Mouse (Mus musculus) limb, embryonic 13.5 days (tissue): ENCODE data around the gene Ftcd. TPM values are rescaled to one million over a fixed set of nuclear protein-coding genes. Genes with fewer than 3 reads are reported as not detected.
A peak's percentile ranks its signal among the peaks of the same experiment; 100 is the strongest.

Experiments
- ATAC-seq: fragments of 200-750 bp; cut with Nextera tagmentation; 2 replicates; pipeline ENCODE4 v1.8.0; 2017; ENCODE audit warnings: low read depth, moderate number of reproducible peaks, moderate TSS enrichment; ENCODE audit not compliant: low FRiP score
- H3K27ac ChIP-seq: fragments of 300-500 bp; sonication (generic); 2 replicates; pipeline ENCODE4 v1.5.1; 2015; ENCODE audit warnings: inconsistent platforms, mild to moderate bottlenecking, moderate library complexity
- H3K27me3 ChIP-seq: fragments of 300-500 bp; sonication (generic); 2 replicates; pipeline ENCODE4 v1.6.1; 2015; ENCODE audit warnings: mild to moderate bottlenecking, inconsistent platforms
- H3K36me3 ChIP-seq: fragments of 300-500 bp; sonication (generic); 2 replicates; pipeline ENCODE4 v1.6.1; 2015; ENCODE audit warnings: inconsistent platforms, mild to moderate bottlenecking, moderate library complexity
- H3K4me1 ChIP-seq: fragments of 300-500 bp; sonication (generic); 2 replicates; pipeline ENCODE4 v1.6.1; 2015; ENCODE audit warnings: inconsistent platforms
- H3K4me2 ChIP-seq: fragments of 300-500 bp; sonication (generic); replicated peaks from 2 replicates; pipeline ENCODE4 v1.6.1; 2015; ENCODE audit warnings: inconsistent platforms, mild to moderate bottlenecking, moderate library complexity
- H3K4me3 ChIP-seq: fragments of 300-500 bp; sonication (generic); 2 replicates; pipeline ENCODE4 v1.5.1; 2015; ENCODE audit warnings: moderate library complexity, mild to moderate bottlenecking, inconsistent platforms
- H3K9ac ChIP-seq: fragments of 300-500 bp; sonication (generic); 2 replicates; pipeline ENCODE4 v1.6.1; 2015; ENCODE audit warnings: mild to moderate bottlenecking, inconsistent platforms
- H3K9me3 ChIP-seq: fragments of 300-500 bp; sonication (generic); 2 replicates; pipeline ENCODE4 v1.6.1; 2016; ENCODE audit warnings: inconsistent platforms
- WGBS: fragments of 180-500 bp; shearing (Covaris S2); methylation state at CpG from one replicate; pipeline ENCODE4 v1.1.7; 2015; 5-methylcytosine and 5-hydroxymethylcytosine counted together
- polyA plus RNA-seq: library from polyadenylated mRNA; unstranded; fragments of >200 nt; fragmentation: Nextera tagmentation; extraction: Ambion mirVana; gene quantifications from 2 replicates; pipeline ENCODE4 v1.2.1, GENCODE M21; 2015

Ftcd gene
- polyA plus RNA-seq, 1 experiment from 2014 or later = 0.09 TPM

DNA sequence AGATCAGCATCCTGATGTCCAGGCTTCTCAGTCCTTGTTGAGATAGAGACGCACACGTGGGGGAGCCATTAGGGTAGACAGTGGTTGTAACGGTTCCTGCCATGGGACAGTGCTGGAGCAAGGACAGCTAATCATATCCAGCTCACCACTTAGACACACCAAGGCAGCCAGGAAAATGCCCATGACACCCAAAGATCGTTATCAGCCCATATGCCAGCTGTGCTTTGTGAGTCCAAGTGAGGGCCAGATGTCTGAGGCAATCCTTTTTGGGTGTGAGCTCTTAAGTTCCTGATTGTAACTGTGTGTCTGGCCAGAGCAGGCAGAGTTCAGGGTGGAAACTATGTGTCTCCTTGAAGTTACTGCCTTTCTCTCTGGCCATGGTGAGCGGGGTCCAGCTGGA lies 21.4 kb upstream of the Ftcd start:
- no peak overlapping the region for H3K27ac ChIP-seq
- no peaks in the 10 kb centered on the region for H3K4me1 ChIP-seq
- no peak overlapping the region for H3K4me2 ChIP-seq
- no peaks in the 10 kb centered on the region for H3K27me3 ChIP-seq
- no peak for ATAC-seq
- H3K36me3 ChIP-seq = peaks cover 62% of the 10 kb centered on the region
- no peaks in the 10 kb centered on the region for H3K9me3 ChIP-seq
- H3K9ac ChIP-seq = no peak overlapping the region
- H3K4me3 ChIP-seq = no peak overlapping the region
- WGBS = 87% methylated on average over 5 of the region's 5 CpGs

DNA sequence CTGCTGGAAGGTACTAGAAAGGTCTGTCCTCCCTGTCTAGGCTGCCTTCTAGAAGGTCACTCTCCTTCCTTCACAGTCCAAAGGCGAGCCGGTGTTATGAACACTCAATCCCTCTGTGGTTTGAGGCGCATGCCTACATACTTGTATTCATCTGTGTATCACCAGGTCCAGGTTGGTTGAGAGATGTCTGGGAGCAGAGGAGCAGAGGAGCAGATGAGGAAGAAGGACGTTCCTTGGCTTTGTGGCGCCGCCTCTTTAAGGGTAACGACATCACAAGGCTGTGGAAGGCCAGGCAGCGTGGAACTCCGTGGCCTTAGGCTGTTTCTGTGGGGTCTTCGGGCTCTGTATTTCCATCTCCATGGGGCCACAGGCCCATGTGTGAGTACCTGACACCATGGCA lies 13.5 kb upstream of the Ftcd start, which contains the start of gene Spatc1l:
TSS of gene Spatc1l (plus strand) at position 301 of the 400 bp plus-strand sequence.
- H3K9ac ChIP-seq = no peak within 1 kb of the TSS
- no peaks in the 10 kb centered on the region for H3K27me3 ChIP-seq
- WGBS = 89% methylated on average over 10 of the region's 10 CpGs
- H3K4me3 ChIP-seq = no peak within 1 kb of the TSS
- no peaks in the 10 kb centered on the region for H3K36me3 ChIP-seq
- H3K27ac ChIP-seq = no peak within 1 kb of the TSS
- no peak for ATAC-seq
- H3K4me1 ChIP-seq = no peaks in the 10 kb centered on the region
- no peaks in the 10 kb centered on the region for H3K9me3 ChIP-seq
- H3K4me2 ChIP-seq = no peak within 1 kb of the TSS

DNA sequence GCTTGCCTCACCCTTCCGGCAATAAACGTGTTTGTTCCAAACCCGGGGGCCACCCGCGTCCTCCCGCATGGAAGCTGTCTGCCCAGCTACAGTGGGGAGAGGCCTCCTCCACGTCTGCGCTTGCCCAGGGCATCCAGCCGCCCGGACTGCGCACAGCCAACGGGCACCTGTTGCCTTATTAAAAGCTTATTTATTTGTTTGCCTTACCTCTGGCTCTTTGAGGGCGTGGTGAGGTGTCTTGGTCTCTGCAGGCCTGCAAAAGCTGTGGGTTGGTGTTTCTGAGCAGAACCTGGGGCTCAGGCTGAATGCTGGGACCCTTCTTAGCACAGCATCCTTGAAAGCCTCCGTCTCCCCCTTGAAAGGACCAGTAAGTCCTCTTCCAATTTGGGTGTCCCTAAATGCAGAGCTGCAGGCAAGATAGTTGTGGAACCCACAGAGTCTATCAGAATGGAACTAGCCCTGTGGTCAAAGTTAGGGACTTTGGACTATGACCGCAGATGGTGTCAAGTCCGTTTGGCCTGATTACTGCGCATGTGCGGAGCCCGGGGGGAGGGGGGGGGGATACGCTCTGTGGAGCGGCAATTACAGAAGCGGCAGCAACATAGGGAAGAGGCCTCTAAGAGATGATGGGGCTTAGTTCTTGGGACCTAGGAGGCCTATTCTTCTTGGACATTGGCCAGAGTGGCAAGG lies 5.3 kb upstream of the Ftcd start:
- ATAC-seq = no peak
- 84% methylated on average over 22 of the region's 22 CpGs for WGBS

DNA sequence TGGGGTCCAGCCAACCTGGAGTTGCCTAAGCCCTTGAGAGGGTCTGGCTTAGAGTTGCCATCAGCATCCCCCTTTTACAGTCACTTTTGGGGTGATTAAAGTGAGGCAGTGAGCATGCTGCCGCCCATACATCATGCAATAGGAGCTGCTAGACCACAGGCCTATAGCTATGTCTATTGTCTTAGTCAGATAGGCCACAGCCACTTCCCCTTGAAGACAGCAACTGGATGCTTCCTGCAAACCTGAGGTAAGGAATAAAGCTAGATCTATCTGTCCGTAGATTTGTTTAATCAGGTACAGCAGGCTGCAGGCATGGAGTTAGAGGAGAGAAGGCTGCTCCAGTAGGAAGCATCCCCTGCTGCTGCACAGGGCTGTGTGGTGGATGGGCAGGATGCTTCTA lies 4.4 kb upstream of the Ftcd start:
- Histone ChIP-seq H3K4me3 (no peak overlapping the region), H3K4me1 (no peaks in the 10 kb centered on the region), H3K9me3 (peaks cover 4% of the 10 kb centered on the region; the same call in 1 of the 2 replicates), H3K27ac (no peak overlapping the region), H3K36me3 (no peaks in the 10 kb centered on the region), H3K27me3 (no peaks in the 10 kb centered on the region), H3K9ac (no peak overlapping the region), H3K4me2 (no peak overlapping the region)
- ATAC-seq = no peak
- 64% methylated on average over 2 of the region's 2 CpGs for whole genome bisulfite sequencing

More for the DNA sequence above, 5.3 kb upstream of the Ftcd start:
- Histone ChIP-seq H3K36me3 (no peaks in the 10 kb centered on the region), H3K4me3 (no peak overlapping the region), H3K9ac (no peak overlapping the region), H3K27ac (no peak overlapping the region), H3K27me3 (no peaks in the 10 kb centered on the region), H3K4me1 (no peaks in the 10 kb centered on the region), H3K9me3 (peaks cover 4% of the 10 kb centered on the region; the same call in 1 of the 2 replicates), H3K4me2 (no peak overlapping the region)

DNA sequence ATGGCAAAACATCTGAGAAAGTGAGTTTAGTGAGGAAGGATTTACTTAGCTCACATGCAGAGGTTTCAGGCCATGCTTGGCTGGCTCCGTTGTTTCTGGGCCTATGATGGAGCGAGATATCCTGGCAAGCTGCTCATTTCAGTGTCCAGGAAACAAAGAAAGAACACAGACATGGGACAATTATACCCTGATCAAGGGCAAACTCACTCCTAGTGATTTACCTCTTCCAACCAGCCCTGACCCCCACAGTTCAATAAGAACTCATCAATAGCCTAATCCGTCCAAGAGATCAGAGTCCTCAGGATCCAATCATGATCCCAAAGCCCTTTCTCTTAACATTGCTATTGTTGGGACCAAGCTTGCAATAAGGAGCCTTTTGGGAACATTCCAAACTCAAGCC lies 3.3 kb upstream of the Ftcd start:
- peaks cover 4% of the 10 kb centered on the region; the same call in 1 of the 2 replicates for H3K9me3 ChIP-seq
- H3K4me3 ChIP-seq = no peak overlapping the region
- H3K36me3 ChIP-seq = no peaks in the 10 kb centered on the region
- no peak overlapping the region for H3K9ac ChIP-seq
- no peak for ATAC-seq
- WGBS = 90% methylated on average over 3 of the region's 3 CpGs
- H3K4me1 ChIP-seq = no peaks in the 10 kb centered on the region
- H3K27ac ChIP-seq = no peak overlapping the region
- H3K27me3 ChIP-seq = no peaks in the 10 kb centered on the region
- H3K4me2 ChIP-seq = no peak overlapping the region

DNA sequence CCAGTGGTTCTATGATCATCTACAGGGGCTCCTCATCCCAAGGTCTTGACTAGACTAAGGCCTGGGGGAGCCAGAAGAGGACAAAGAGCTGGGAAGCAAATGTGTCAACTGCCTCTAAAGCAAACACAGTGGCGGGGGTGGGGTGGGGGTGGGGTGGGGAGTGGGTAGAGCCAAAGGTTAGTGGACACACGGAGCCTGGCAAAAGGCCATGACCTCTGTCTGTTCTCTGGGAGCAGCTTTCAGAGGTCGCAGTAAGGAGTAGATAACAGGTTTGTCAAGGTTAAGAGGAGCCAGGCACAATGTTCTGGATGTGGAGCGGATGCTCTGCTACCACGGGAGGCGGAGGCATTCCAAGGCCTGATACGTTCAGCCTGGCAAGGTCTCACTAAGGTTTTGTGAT lies 1.5 kb downstream of the Ftcd start:
- Histone ChIP-seq H3K27ac (no peak overlapping the region), H3K4me2 (no peak overlapping the region), H3K36me3 (no peaks in the 10 kb centered on the region), H3K4me1 (no peaks in the 10 kb centered on the region), H3K4me3 (no peak overlapping the region), H3K27me3 (no peaks in the 10 kb centered on the region), H3K9ac (no peak overlapping the region), H3K9me3 (no peaks in the 10 kb centered on the region)
- ATAC-seq = no peak
- WGBS = 74% methylated on average over 7 of the region's 7 CpGs

DNA sequence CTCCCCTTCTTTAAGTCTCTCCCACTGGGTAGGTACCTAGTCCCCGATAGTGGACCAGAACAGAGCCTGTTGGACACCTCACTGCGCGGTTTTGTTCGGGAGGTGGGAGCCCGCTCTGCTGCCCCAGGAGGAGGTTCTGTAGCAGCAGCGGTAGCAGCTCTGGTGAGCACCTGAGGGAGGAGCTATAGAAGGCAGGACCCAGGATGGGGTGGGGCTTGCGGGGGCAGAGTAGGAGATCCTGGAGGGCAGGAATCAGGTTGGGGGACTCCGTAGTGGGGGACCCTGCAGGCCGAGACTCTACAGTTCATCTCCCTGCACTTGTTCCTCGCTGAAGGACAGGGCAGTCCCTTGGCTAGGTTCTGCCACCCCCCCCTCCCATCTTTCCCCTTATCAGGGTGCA lies 8.7 kb downstream of the Ftcd start:
- Histone ChIP-seq H3K4me3 (peak overlapping the region; percentile 27), H3K9ac (no peak overlapping the region), H3K4me1 (no peaks in the 10 kb centered on the region), H3K9me3 (no peaks in the 10 kb centered on the region), H3K27me3 (peaks cover 16% of the 10 kb centered on the region), H3K36me3 (no peaks in the 10 kb centered on the region), H3K27ac (no peak overlapping the region), H3K4me2 (peak overlapping the region; percentile 56)
- 16% methylated on average over 10 of the region's 10 CpGs for WGBS
- ATAC-seq = no peak

DNA sequence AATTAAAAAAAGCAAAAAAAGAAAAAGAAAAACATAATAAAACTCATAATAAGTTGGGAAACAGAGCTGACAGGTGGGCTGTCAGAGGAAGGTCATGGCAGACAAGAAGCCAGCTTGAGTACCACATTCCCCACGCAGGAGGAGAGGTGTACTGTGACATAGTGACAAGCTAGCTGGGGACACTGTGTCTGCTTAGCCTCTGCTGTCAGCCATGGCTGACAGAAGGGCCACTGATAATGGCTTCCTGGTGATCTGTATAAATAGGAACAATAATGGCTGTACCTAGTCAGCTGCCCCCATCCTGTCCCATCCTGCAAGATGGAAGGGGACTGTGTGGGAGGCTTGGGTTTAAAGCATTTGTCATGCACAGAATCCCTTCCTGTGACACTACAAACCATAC lies 10.7 kb downstream of the Ftcd start:
- H3K9ac ChIP-seq = no peak overlapping the region
- peaks cover 16% of the 10 kb centered on the region for H3K27me3 ChIP-seq
- WGBS = 48% methylated on average over 1 of the region's 1 CpGs
- H3K4me2 ChIP-seq = no peak overlapping the region
- H3K9me3 ChIP-seq = no peaks in the 10 kb centered on the region
- ATAC-seq = no peak
- no peak overlapping the region for H3K27ac ChIP-seq
- no peaks in the 10 kb centered on the region for H3K36me3 ChIP-seq
- H3K4me1 ChIP-seq = no peaks in the 10 kb centered on the region
- H3K4me3 ChIP-seq = no peak overlapping the region

DNA sequence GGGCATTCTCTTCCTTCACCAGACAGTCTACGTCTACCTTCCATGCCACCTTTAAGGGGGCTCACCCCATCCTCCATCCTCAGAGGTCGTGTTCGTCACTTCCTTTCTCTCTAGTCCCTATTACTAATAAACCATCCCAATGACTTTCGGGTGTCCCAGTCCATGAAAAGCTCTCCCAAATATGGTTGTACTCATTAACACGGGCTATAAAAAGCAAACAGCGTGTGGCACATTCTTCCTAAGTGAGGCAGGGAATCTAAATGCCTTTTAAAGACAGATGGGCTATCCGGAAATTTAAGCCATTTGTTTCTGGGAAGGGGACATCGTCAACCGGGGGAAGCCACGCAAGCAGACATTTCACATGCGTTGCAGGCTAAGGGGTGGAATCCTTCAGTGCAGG lies 14.7 kb downstream of the Ftcd start:
- Histone ChIP-seq H3K9me3 (no peaks in the 10 kb centered on the region), H3K4me1 (no peaks in the 10 kb centered on the region), H3K9ac (no peak overlapping the region), H3K27me3 (no peaks in the 10 kb centered on the region), H3K4me2 (no peak overlapping the region), H3K36me3 (no peaks in the 10 kb centered on the region), H3K27ac (no peak overlapping the region), H3K4me3 (no peak overlapping the region)
- no peak for ATAC-seq
- 40% methylated on average over 11 of the region's 11 CpGs for WGBS

DNA sequence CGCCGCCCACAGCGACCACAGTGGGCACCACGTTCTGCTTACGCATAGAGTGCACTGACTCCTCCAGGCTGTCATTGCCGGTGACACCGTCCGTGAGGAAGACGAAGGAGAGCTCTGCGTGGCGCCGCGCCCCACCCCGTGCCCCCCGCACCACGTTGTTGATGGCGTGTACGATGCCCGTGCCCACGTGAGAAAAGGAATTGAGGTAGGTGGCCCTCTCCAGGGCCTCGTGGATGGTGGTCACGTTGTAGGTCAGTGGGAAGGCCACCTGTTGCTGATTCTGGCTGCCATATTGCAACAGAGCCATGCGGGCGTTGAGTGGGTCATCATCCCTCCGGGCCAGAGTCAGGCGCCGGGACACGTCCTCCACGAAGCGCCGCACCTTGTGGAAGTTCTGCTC lies 20.9 kb downstream of the Ftcd start:
- H3K36me3 ChIP-seq = peaks cover 30% of the 10 kb centered on the region
- no peaks in the 10 kb centered on the region for H3K27me3 ChIP-seq
- H3K9ac ChIP-seq = no peak overlapping the region
- ATAC-seq = no peak
- H3K4me1 ChIP-seq = no peaks in the 10 kb centered on the region
- H3K4me3 ChIP-seq = no peak overlapping the region
- H3K4me2 ChIP-seq = no peak overlapping the region
- no peaks in the 10 kb centered on the region for H3K9me3 ChIP-seq
- 91% methylated on average over 31 of the region's 31 CpGs for WGBS
- H3K27ac ChIP-seq = no peak overlapping the region

DNA sequence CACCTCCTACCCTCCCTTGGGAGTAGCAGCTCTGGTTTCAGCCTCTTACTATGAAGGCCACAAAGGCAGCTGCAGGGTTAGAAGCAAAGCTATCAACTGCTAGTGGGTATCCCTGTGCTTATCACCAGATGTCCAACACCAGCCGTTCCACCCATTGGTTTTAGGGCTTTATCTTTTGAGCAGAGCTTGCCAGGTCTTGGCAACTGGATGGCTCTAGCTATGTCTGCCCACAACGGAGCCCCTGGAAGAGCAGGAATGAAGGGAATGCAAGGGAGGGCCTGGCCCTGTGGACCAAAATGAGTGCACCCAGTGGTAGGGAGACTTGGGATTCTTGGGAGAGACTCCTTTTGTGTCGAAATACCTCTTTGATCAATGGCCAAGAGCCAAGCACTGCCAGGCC lies 27.2 kb downstream of the Ftcd start:
- H3K36me3 ChIP-seq = peaks cover 82% of the 10 kb centered on the region
- H3K4me1 ChIP-seq = no peaks in the 10 kb centered on the region
- WGBS = 84% methylated on average over 3 of the region's 3 CpGs
- H3K9ac ChIP-seq = no peak overlapping the region
- no peak overlapping the region for H3K4me3 ChIP-seq
- H3K4me2 ChIP-seq = no peak overlapping the region
- H3K27me3 ChIP-seq = no peaks in the 10 kb centered on the region
- ATAC-seq = no peak
- H3K27ac ChIP-seq = no peak overlapping the region
- H3K9me3 ChIP-seq = no peaks in the 10 kb centered on the region

DNA sequence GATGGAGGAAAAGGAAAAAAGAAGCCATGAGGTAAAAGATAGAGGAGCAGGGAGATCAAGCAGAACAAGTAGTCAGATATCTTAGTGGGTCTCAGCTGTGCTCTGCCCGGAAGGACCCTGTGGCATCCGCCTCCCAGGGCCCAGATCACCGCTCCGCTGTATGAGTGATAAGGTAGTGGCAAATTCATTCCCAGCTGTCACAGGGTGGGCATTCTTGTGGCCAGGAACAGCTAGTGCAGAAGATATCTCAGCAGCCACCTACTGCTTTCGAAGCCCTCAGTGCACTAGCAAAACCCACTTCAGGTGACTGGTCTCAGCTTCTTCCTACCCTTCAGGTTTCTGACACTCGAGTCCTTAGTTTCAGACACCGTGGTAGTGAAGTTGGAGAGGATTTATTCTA lies 37.0 kb downstream of the Ftcd start:
- no peak overlapping the region for H3K27ac ChIP-seq
- H3K36me3 ChIP-seq = peaks cover 76% of the 10 kb centered on the region
- no peaks in the 10 kb centered on the region for H3K9me3 ChIP-seq
- no peak overlapping the region for H3K4me3 ChIP-seq
- 94% methylated on average over 7 of the region's 7 CpGs for WGBS
- ATAC-seq = no peak
- H3K9ac ChIP-seq = no peak overlapping the region
- H3K4me1 ChIP-seq = no peaks in the 10 kb centered on the region
- no peaks in the 10 kb centered on the region for H3K27me3 ChIP-seq
- no peak overlapping the region for H3K4me2 ChIP-seq

DNA sequence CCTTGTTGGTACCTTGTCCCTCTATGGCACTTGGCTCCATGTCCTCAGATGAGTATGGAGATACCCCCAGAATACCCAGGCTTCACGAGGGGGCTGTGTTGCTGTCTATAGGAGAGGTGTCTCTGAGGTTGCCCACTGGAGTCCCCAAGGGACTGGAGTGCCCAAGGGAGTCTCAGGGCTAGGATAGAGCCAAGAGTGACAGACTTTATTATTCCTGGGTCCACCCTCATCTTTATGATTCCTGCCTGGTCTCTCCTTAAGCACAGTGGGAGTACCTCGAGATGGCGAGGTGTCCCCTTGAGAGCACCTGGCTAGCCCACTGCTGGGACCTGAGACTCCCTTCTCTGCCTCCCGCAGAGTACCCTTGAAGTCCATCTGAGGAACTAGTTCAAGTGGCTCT lies 47.0 kb downstream of the Ftcd start:
- peak overlapping the region; percentile 82 for H3K9ac ChIP-seq
- H3K27me3 ChIP-seq = no peaks in the 10 kb centered on the region
- no peaks in the 10 kb centered on the region for H3K9me3 ChIP-seq
- no peaks in the 10 kb centered on the region; the same call in 1 of the 2 replicates for H3K36me3 ChIP-seq
- ATAC-seq = no peak
- H3K4me2 ChIP-seq = peak overlapping the region; percentile 71
- H3K4me1 ChIP-seq = peaks cover 29% of the 10 kb centered on the region
- 66% methylated on average over 4 of the region's 4 CpGs for WGBS
- H3K27ac ChIP-seq = peak overlapping the region; percentile 58
- H3K4me3 ChIP-seq = peak overlapping the region; percentile 61
